Mouse (Mus musculus): ENCODE measurements at regions not wholly inside any gene's neighbourhood (a gene's known extent, or its start where the extent isn't known, plus 50 kb on each side); places are given as distances from the start of the nearest gene placed in this dataset.

DNA sequence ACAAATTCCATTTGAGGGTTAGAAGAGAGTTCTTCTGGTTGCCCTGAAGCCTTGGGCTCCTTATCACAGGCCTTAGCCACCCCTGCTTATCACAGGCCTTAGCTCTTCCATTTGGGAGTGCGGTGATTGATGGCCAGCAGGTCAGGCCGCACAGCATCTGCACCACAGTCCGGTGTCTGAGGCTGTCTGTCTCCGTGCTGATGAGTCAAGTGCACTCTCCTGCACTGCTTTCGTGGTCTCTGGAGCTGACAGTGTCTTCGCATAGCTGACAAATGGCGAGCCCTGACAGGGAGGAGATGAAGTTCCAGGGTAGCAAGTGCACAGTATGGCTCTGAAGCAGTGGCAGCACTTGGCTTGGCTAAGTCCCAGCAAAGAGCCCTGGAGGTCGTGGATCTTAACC is 95.7 kb upstream of the Slc44a1 start:
- Histone ChIP-seq H3K36me3 (ENCODE audit: control insufficient read depth, insufficient read depth, low read length) (no peaks in the 10 kb centered on the region), H3K27ac (replicated peaks; ENCODE audit: low read depth, low read length) (no peak overlapping the region), H3K27me3 (ENCODE audit: control insufficient read depth, insufficient read depth, low read length) (no peaks in the 10 kb centered on the region), H3K9me3 (ENCODE audit: control insufficient read depth, low read length) (no peaks in the 10 kb centered on the region), H3K4me2 (replicated peaks; ENCODE audit: low read depth, low read length, severe bottlenecking) (no peak overlapping the region), H3K4me3 (replicated peaks; ENCODE audit: low read length) (no peak overlapping the region), H3K4me1 (ENCODE audit: control insufficient read depth, insufficient read depth, low read length) (no peaks in the 10 kb centered on the region), H3K9ac (ENCODE audit: low read depth, low read length, severe bottlenecking) (no peak overlapping the region)
- 73% methylated on average over 8 of the region's 8 CpGs for WGBS
- DNase-seq (ENCODE audit: low spot score) (no peak), ATAC-seq (ENCODE audit: low FRiP score, low read depth) (no peak)
- no peak for TF ChIP-seq POLR2A (IDR thresholded peaks at IDR 0.05; ENCODE audit: borderline replicate concordance, extremely low read depth, insufficient read depth, insufficient read length)

DNA sequence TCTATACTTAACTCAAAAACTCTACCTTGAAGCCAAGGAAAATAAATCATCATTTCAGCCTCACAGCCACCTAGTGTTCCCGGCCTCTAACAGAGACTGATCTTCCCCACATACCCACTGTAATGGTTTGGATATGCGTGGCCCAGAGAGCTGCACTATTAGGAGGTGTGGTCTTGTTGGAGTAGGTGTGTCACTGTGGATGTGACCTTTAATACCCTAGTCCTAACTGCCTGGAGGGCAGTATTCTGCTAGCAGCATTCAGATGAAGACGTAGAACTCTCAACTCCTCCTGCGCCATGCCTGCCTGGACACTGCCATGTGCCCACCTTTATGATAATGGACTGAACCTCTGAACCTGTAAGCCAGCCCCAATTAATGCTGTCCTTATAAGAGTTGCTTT is 99.0 kb upstream of the Slc44a1 start:
- Histone ChIP-seq H3K27ac (replicated peaks; ENCODE audit: low read depth, low read length) (no peak overlapping the region), H3K4me1 (ENCODE audit: control insufficient read depth, insufficient read depth, low read length) (no peaks in the 10 kb centered on the region), H3K9me3 (ENCODE audit: control insufficient read depth, low read length) (no peaks in the 10 kb centered on the region), H3K4me2 (replicated peaks; ENCODE audit: low read depth, low read length, severe bottlenecking) (no peak overlapping the region), H3K27me3 (ENCODE audit: control insufficient read depth, insufficient read depth, low read length) (no peaks in the 10 kb centered on the region), H3K4me3 (replicated peaks; ENCODE audit: low read length) (no peak overlapping the region), H3K36me3 (ENCODE audit: control insufficient read depth, insufficient read depth, low read length) (no peaks in the 10 kb centered on the region), H3K9ac (ENCODE audit: low read depth, low read length, severe bottlenecking) (no peak overlapping the region)
- no peak for TF ChIP-seq POLR2A (IDR thresholded peaks at IDR 0.05; ENCODE audit: borderline replicate concordance, extremely low read depth, insufficient read depth, insufficient read length)
- DNase-seq (ENCODE audit: low spot score) = no peak
- WGBS = 86% methylated on average over 4 of the region's 4 CpGs
- ATAC-seq (ENCODE audit: low FRiP score, low read depth) = no peak

GRCm38 (mm10) chr4:53340021-53340667 is 100.1 kb upstream of the Slc44a1 start:
- Histone ChIP-seq H3K9me3 (ENCODE audit: control insufficient read depth, low read length) (no peaks in the 10 kb centered on the region), H3K27ac (replicated peaks; ENCODE audit: low read depth, low read length) (no peak overlapping the region), H3K4me1 (ENCODE audit: control insufficient read depth, insufficient read depth, low read length) (no peaks in the 10 kb centered on the region), H3K9ac (ENCODE audit: low read depth, low read length, severe bottlenecking) (no peak overlapping the region), H3K4me2 (replicated peaks; ENCODE audit: low read depth, low read length, severe bottlenecking) (no peak overlapping the region), H3K27me3 (ENCODE audit: control insufficient read depth, insufficient read depth, low read length) (no peaks in the 10 kb centered on the region), H3K36me3 (ENCODE audit: control insufficient read depth, insufficient read depth, low read length) (no peaks in the 10 kb centered on the region), H3K4me3 (replicated peaks; ENCODE audit: low read length) (no peak overlapping the region)
- WGBS = 88% methylated on average over 13 of the region's 14 CpGs
- ATAC-seq (ENCODE audit: low FRiP score, low read depth) (no peak), DNase-seq (ENCODE audit: low spot score) (no peak)
- no peak for TF ChIP-seq POLR2A (IDR thresholded peaks at IDR 0.05; ENCODE audit: borderline replicate concordance, extremely low read depth, insufficient read depth, insufficient read length)

DNA sequence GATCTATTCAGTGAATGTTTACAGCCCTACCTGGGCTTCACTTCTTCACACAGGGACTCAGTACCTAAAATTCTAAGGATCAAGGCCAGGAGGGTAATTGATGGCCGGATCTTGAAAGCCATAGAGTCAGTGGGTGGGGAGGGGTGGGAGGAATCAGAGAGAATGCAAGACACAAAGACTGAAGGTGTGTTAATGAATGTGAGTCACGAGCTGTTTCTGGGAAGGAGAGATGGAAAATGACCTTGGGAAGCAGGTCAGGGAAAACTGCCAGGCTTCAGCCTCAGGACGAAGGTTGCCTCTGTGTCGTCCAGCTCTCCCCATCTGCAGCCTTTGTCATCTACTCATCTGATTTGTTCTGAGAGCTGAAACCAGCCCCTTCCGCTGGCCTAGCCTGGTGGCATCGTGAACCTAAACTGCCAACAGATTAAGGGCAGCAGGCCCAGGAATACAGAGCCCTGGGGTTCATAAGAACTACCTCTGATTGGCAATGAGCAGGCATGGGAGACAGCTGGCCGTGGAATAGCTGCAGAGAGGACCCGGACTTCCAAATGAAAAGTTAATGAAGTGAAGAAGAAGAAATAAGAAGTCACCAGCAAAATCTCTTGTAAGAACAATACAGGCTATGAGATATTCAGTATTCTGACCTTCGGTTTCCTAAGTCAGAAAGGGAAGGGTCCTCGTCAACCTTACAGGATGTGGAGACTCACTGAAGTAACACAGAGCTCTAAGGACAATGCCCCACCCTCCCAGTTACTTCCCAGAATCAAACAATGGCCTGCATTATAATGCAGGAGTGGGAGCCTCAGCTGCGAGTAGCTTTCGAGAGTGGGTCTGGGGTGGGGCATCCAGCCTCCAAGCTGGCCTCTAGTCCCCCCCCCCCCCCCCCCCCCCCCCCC is 100.8 kb upstream of the Slc44a1 start:
- WGBS = 65% methylated on average over 12 of the region's 12 CpGs
- H3K27ac ChIP-seq (replicated peaks; ENCODE audit: low read depth, low read length) = no peak overlapping the region

DNA sequence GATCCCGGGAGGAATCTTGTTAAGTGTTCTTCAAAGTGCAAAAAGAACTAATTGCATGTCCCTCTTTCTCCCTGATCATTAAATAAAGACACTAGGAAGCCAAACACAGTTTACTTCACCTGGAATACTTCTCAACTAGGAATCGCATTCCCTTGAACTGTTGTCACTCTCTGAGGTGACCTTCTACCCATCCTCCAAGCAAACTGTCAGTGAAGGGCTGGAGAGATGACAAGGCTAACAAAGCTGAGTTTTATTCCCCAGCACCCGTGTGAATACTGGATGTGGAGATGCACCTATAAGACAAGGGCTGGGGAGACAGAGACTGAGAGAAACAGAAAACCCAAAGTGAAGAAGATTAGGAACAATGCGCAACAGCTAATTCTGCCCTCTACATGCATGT is 101.7 kb upstream of the Slc44a1 start:
- H3K9ac ChIP-seq (ENCODE audit: low read depth, low read length, severe bottlenecking) = no peak overlapping the region

More for the DNA sequence above, 100.8 kb upstream of the Slc44a1 start:
- no peak for TF ChIP-seq POLR2A (IDR thresholded peaks at IDR 0.05; ENCODE audit: borderline replicate concordance, extremely low read depth, insufficient read depth, insufficient read length)
- DNase-seq (ENCODE audit: low spot score) (no peak), ATAC-seq (ENCODE audit: low FRiP score, low read depth) (no peak)
- Histone ChIP-seq H3K4me2 (replicated peaks; ENCODE audit: low read depth, low read length, severe bottlenecking) (no peak overlapping the region), H3K9me3 (ENCODE audit: control insufficient read depth, low read length) (no peaks in the 10 kb centered on the region), H3K27me3 (ENCODE audit: control insufficient read depth, insufficient read depth, low read length) (no peaks in the 10 kb centered on the region), H3K36me3 (ENCODE audit: control insufficient read depth, insufficient read depth, low read length) (no peaks in the 10 kb centered on the region), H3K9ac (ENCODE audit: low read depth, low read length, severe bottlenecking) (no peak overlapping the region), H3K4me3 (replicated peaks; ENCODE audit: low read length) (no peak overlapping the region), H3K4me1 (ENCODE audit: control insufficient read depth, insufficient read depth, low read length) (no peaks in the 10 kb centered on the region)

More for the DNA sequence above, 101.7 kb upstream of the Slc44a1 start:
- no peak overlapping the region for H3K4me2 ChIP-seq (replicated peaks; ENCODE audit: low read depth, low read length, severe bottlenecking)
- no peaks in the 10 kb centered on the region for H3K9me3 ChIP-seq (ENCODE audit: control insufficient read depth, low read length)
- H3K27ac ChIP-seq (replicated peaks; ENCODE audit: low read depth, low read length) = no peak overlapping the region
- H3K36me3 ChIP-seq (ENCODE audit: control insufficient read depth, insufficient read depth, low read length) = no peaks in the 10 kb centered on the region
- DNase-seq (ENCODE audit: low spot score) (no peak), ATAC-seq (ENCODE audit: low FRiP score, low read depth) (no peak)
- WGBS = 83% methylated on average over 4 of the region's 4 CpGs
- no peaks in the 10 kb centered on the region for H3K27me3 ChIP-seq (ENCODE audit: control insufficient read depth, insufficient read depth, low read length)
- no peak for TF ChIP-seq POLR2A (IDR thresholded peaks at IDR 0.05; ENCODE audit: borderline replicate concordance, extremely low read depth, insufficient read depth, insufficient read length)
- no peaks in the 10 kb centered on the region for H3K4me1 ChIP-seq (ENCODE audit: control insufficient read depth, insufficient read depth, low read length)
- no peak overlapping the region for H3K4me3 ChIP-seq (replicated peaks; ENCODE audit: low read length)
